Mouse (Mus musculus): ENCODE results near the gene Racgap1. TPM values are rescaled to one million over a fixed set of nuclear protein-coding genes. Genes with fewer than 3 reads are reported as not detected.

Gene Racgap1
- polyA plus RNA-seq, 1 experiment from 2014 or later, result 39.0 TPM

GRCm38 (mm10) chr15:99684156-99684555, 32.7 kb upstream of the Racgap1 start:
- Histone ChIP-seq H3K4me1 (ENCODE audit: control insufficient read depth, insufficient read depth, low read length) (no peaks in the 10 kb centered on the region), H3K36me3 (ENCODE audit: control insufficient read depth, insufficient read depth, low read length) (peaks cover 12% of the 10 kb centered on the region), H3K27me3 (ENCODE audit: control insufficient read depth, insufficient read depth, low read depth, low read length) (no peaks in the 10 kb centered on the region), H3K27ac (ENCODE audit: low read length) (no peak overlapping the region), H3K9me3 (replicated peaks; ENCODE audit: control insufficient read depth, low read length, poor library complexity, severe bottlenecking) (no peaks in the 10 kb centered on the region), H3K4me2 (ENCODE audit: low read length) (no peak overlapping the region), H3K9ac (ENCODE audit: low read depth, low read length) (no peak overlapping the region), H3K4me3 (ENCODE audit: low read depth, low read length) (no peak overlapping the region)
- ATAC-seq, result no peak
- 93% methylated on average over 5 of the region's 5 CpGs for WGBS

GRCm38 (mm10) chr15:99682880-99683279, 31.4 kb upstream of the Racgap1 start:
- H3K27me3 ChIP-seq (ENCODE audit: control insufficient read depth, insufficient read depth, low read depth, low read length), result no peaks in the 10 kb centered on the region
- no peak overlapping the region for H3K4me2 ChIP-seq (ENCODE audit: low read length)
- H3K9ac ChIP-seq (ENCODE audit: low read depth, low read length), result no peak overlapping the region
- H3K9me3 ChIP-seq (replicated peaks; ENCODE audit: control insufficient read depth, low read length, poor library complexity, severe bottlenecking), result no peaks in the 10 kb centered on the region
- H3K4me1 ChIP-seq (ENCODE audit: control insufficient read depth, insufficient read depth, low read length), result peaks cover 5% of the 10 kb centered on the region
- 91% methylated on average over 7 of the region's 7 CpGs for whole genome bisulfite sequencing
- no peak overlapping the region for H3K27ac ChIP-seq (ENCODE audit: low read length)
- H3K36me3 ChIP-seq (ENCODE audit: control insufficient read depth, insufficient read depth, low read length), result peaks cover 12% of the 10 kb centered on the region
- no peak overlapping the region for H3K4me3 ChIP-seq (ENCODE audit: low read depth, low read length)
- no peak for ATAC-seq

DNA sequence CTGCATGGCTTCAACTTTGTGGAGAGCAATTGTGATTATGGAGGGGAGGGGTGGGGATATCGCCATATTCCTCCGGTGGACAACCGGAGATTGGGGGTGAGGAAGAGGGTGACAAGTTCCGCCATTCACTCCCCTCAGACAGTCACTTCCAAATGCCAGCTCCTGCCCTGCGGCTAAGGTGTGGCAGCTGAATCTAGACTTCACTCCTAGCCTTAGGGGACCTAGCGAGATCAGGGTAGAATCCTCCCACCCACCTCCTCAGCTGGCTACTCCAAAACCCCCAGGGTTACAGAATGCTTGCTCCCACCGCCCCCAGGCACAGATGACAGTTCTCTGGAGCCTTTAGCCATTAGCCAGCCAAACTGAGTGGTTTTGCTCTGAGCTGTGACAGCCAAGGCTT, 27.6 kb upstream of the Racgap1 start:
- H3K27me3 ChIP-seq (ENCODE audit: control insufficient read depth, insufficient read depth, low read depth, low read length), result no peaks in the 10 kb centered on the region
- no peaks in the 10 kb centered on the region for H3K9me3 ChIP-seq (replicated peaks; ENCODE audit: control insufficient read depth, low read length, poor library complexity, severe bottlenecking)
- peaks cover 3% of the 10 kb centered on the region; the same call in 1 of the 2 replicates for H3K36me3 ChIP-seq (ENCODE audit: control insufficient read depth, insufficient read depth, low read length)
- H3K27ac ChIP-seq (ENCODE audit: low read length), result no peak overlapping the region
- H3K4me1 ChIP-seq (ENCODE audit: control insufficient read depth, insufficient read depth, low read length), result peaks cover 35% of the 10 kb centered on the region
- H3K4me2 ChIP-seq (ENCODE audit: low read length), result no peak overlapping the region
- H3K4me3 ChIP-seq (ENCODE audit: low read depth, low read length), result no peak overlapping the region
- WGBS, result 69% methylated on average over 7 of the region's 7 CpGs
- ATAC-seq, result no peak
- H3K9ac ChIP-seq (ENCODE audit: low read depth, low read length), result no peak overlapping the region

DNA sequence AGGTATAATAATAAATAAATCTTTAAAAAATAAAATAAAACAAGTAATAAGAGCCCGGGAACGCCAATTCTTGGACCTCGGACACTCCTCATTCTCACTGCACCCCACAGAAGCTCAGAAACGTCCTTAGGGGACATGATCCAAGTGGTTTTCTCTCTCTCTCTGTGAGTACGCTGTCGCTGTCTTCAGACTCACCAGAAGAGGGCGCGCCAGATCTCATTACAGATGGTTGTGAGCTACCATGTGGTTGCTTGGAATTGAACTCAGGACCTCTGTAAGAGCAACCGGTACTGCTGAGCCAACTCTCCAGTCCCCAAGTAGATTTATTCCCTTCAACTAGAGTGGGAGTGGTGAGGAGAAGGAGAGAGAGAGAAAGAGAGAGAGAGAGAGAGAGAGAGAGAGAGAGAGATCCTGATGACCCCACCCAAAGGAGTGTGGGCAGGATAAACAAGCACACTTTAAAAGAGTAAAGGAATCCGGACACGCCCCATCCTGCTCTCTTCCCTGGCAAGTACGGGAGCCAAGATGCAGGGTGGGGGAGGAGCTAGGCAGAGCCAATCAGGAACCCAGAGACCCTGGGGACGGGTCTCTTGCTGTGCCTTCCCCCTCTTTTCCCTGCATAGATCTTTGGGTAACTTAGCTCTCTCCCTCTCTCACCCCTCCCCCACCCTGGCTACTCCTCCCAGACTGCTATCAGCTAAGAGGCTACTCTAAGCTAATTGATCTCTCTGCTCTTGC, 26.8 kb upstream of the Racgap1 start:
- 15% methylated on average over 13 of the region's 13 CpGs for WGBS
- ATAC-seq, result no peak
- Histone ChIP-seq H3K36me3 (ENCODE audit: control insufficient read depth, insufficient read depth, low read length) (peaks cover 3% of the 10 kb centered on the region; the same call in 1 of the 2 replicates), H3K27me3 (ENCODE audit: control insufficient read depth, insufficient read depth, low read depth, low read length) (no peaks in the 10 kb centered on the region), H3K9ac (ENCODE audit: low read depth, low read length) (no peak overlapping the region), H3K4me3 (ENCODE audit: low read depth, low read length) (no peak overlapping the region), H3K4me2 (ENCODE audit: low read length) (no peak overlapping the region), H3K9me3 (replicated peaks; ENCODE audit: control insufficient read depth, low read length, poor library complexity, severe bottlenecking) (no peaks in the 10 kb centered on the region), H3K4me1 (ENCODE audit: control insufficient read depth, insufficient read depth, low read length) (peaks cover 42% of the 10 kb centered on the region), H3K27ac (ENCODE audit: low read length) (no peak overlapping the region)

DNA sequence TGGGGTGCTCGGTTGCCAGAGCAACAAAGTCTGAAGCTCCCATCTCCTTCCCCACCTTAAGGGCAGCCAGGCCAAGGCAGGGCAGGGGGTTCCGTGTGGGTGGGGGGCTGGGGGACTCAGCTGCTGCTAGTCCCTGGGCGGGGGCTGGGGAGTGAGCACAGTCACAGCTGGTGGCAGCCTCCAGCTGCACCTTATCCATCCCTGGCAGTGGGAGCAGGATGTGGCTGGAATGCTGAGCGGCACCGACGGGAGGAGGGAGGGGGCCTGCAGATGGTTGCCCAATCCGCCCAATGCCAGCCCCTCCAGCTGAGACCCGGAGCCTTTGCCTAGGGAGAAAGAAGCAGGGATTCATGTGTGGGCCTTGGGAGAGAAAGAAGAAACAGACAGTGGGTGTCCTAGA, 25.6 kb upstream of the Racgap1 start:
- Histone ChIP-seq H3K9ac (ENCODE audit: low read depth, low read length) (peak overlapping the region; percentile 47), H3K9me3 (replicated peaks; ENCODE audit: control insufficient read depth, low read length, poor library complexity, severe bottlenecking) (no peaks in the 10 kb centered on the region), H3K4me1 (ENCODE audit: control insufficient read depth, insufficient read depth, low read length) (peaks cover 51% of the 10 kb centered on the region)

GRCm38 (mm10) chr15:99674866-99675265, 23.4 kb upstream of the Racgap1 start:
- Histone ChIP-seq H3K4me2 (ENCODE audit: low read length) (peak overlapping the region; percentile 52), H3K27ac (ENCODE audit: low read length) (no peak overlapping the region), H3K27me3 (ENCODE audit: control insufficient read depth, insufficient read depth, low read depth, low read length) (no peaks in the 10 kb centered on the region), H3K4me3 (ENCODE audit: low read depth, low read length) (peak overlapping the region; percentile 11; the same call in 1 of the 2 replicates), H3K36me3 (ENCODE audit: control insufficient read depth, insufficient read depth, low read length) (no peaks in the 10 kb centered on the region), H3K9ac (ENCODE audit: low read depth, low read length) (peak overlapping the region; percentile 4; the same call in 1 of the 2 replicates), H3K9me3 (replicated peaks; ENCODE audit: control insufficient read depth, low read length, poor library complexity, severe bottlenecking) (no peaks in the 10 kb centered on the region), H3K4me1 (ENCODE audit: control insufficient read depth, insufficient read depth, low read length) (peaks cover 63% of the 10 kb centered on the region)
- no peak for ATAC-seq
- 75% methylated on average over 3 of the region's 3 CpGs for WGBS

More for the DNA sequence above, 25.6 kb upstream of the Racgap1 start:
- Histone ChIP-seq H3K4me3 (ENCODE audit: low read depth, low read length) (no peak overlapping the region), H3K36me3 (ENCODE audit: control insufficient read depth, insufficient read depth, low read length) (no peaks in the 10 kb centered on the region), H3K4me2 (ENCODE audit: low read length) (peak overlapping the region; percentile 40), H3K27me3 (ENCODE audit: control insufficient read depth, insufficient read depth, low read depth, low read length) (no peaks in the 10 kb centered on the region), H3K27ac (ENCODE audit: low read length) (peak overlapping the region; percentile 33)
- ATAC-seq, result peak; percentile 34
- 13% methylated on average over 8 of the region's 8 CpGs for WGBS

DNA sequence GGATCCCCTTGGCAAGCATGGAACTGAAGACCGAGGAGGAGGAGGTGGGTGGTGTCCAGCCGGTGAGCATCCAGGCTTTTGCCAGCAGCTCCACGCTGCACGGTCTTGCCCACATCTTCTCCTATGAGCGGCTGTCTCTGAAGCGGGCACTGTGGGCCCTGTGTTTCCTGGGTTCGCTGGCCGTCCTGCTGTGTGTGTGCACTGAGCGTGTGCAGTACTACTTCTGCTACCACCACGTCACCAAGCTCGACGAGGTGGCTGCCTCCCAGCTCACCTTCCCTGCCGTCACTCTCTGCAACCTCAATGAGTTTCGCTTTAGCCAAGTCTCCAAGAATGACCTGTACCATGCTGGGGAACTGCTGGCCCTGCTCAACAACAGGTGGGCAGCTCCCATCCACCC, 20.3 kb upstream of the Racgap1 start:
- Histone ChIP-seq H3K9me3 (replicated peaks; ENCODE audit: control insufficient read depth, low read length, poor library complexity, severe bottlenecking) (no peaks in the 10 kb centered on the region), H3K27me3 (ENCODE audit: control insufficient read depth, insufficient read depth, low read depth, low read length) (no peaks in the 10 kb centered on the region), H3K9ac (ENCODE audit: low read depth, low read length) (peak overlapping the region; percentile 98), H3K4me1 (ENCODE audit: control insufficient read depth, insufficient read depth, low read length) (peaks cover 62% of the 10 kb centered on the region), H3K36me3 (ENCODE audit: control insufficient read depth, insufficient read depth, low read length) (no peaks in the 10 kb centered on the region), H3K4me3 (ENCODE audit: low read depth, low read length) (peak overlapping the region; percentile 85), H3K4me2 (ENCODE audit: low read length) (peak overlapping the region; percentile 84), H3K27ac (ENCODE audit: low read length) (peak overlapping the region; percentile 94; the same call in 1 of the 2 replicates)
- WGBS, result 77% methylated on average over 14 of the region's 14 CpGs
- ATAC-seq, result no peak

DNA sequence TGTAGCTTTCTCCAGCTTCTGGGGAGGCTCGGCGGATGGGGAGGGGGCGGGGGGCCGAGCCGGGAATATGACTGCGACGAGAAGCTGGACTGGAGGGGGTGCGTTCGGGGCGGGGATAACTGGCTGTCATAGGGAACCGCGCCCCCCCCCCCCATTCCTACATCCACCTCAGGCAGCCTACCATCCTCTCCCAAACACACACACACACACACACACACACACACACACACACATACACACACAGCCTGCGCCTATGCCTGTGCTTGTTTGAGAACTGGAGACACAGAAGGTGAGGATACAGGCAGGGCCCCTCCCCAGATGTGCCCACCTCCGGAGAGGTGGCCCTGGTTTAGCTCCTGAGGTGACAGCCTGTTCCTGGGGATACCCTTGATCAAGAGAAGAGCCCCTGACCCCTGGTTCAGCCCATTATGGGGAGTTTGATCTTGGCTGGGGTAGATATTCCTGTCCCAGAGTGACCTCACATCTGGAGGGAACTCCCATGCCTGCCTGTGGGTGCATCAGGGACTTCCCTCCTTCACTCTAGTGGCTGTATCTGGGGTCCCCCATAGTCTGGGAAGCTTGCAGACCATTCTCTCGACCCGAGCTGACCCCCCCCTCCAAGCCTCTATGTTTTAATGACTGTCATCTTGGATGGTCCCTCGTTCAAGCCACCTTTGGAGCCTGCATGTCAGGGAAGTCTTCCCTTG, 19.7 kb upstream of the Racgap1 start:
- no peaks in the 10 kb centered on the region for H3K27me3 ChIP-seq (ENCODE audit: control insufficient read depth, insufficient read depth, low read depth, low read length)
- H3K36me3 ChIP-seq (ENCODE audit: control insufficient read depth, insufficient read depth, low read length), result no peaks in the 10 kb centered on the region
- peak overlapping the region; percentile 94 for H3K27ac ChIP-seq (ENCODE audit: low read length)
- 10% methylated on average over 17 of the region's 17 CpGs for WGBS
- H3K4me2 ChIP-seq (ENCODE audit: low read length), result peak overlapping the region; percentile 84
- no peaks in the 10 kb centered on the region for H3K9me3 ChIP-seq (replicated peaks; ENCODE audit: control insufficient read depth, low read length, poor library complexity, severe bottlenecking)
- H3K9ac ChIP-seq (ENCODE audit: low read depth, low read length), result peak overlapping the region; percentile 98
- ATAC-seq, result peak; percentile 61
- H3K4me3 ChIP-seq (ENCODE audit: low read depth, low read length), result peak overlapping the region; percentile 85
- peaks cover 59% of the 10 kb centered on the region for H3K4me1 ChIP-seq (ENCODE audit: control insufficient read depth, insufficient read depth, low read length)
